Mouse (Mus musculus) limb, embryonic 14.5 days (tissue): Measurements from ENCODE around the gene Mob3c. TPM values are rescaled to one million over a fixed set of nuclear protein-coding genes. Genes with fewer than 3 reads are reported as not detected.

ENCODE experiments used
- ATAC-seq: fragments of 200-750 bp; cut with Nextera tagmentation; 2 replicates; pipeline ENCODE4 v1.8.0; 2017; ENCODE audit warnings: low read depth, moderate number of reproducible peaks, moderate TSS enrichment; ENCODE audit not compliant: low FRiP score
- DNase-seq: peaks from one replicate; pipeline ENCODE4 v3.0.0-alpha.2; 2015; ENCODE audit warnings: low spot score
- H3K27ac ChIP-seq: fragments of 300-500 bp; sonication (generic); replicated peaks from 2 replicates; pipeline ENCODE4 v1.5.1; 2014; ENCODE audit warnings: low read depth, mild to moderate bottlenecking, low read length, moderate library complexity, mixed read lengths
- H3K27me3 ChIP-seq: fragments of 300-500 bp; sonication (generic); 2 replicates; pipeline ENCODE4 v1.6.1; 2014; ENCODE audit warnings: low read length, mixed read lengths; ENCODE audit not compliant: control insufficient read depth, insufficient read depth
- H3K36me3 ChIP-seq: fragments of 300-500 bp; sonication (generic); 2 replicates; pipeline ENCODE4 v1.6.1; 2014; ENCODE audit warnings: mild to moderate bottlenecking, low read length, moderate library complexity, mixed read lengths; ENCODE audit not compliant: control insufficient read depth, insufficient read depth
- H3K4me1 ChIP-seq: fragments of 300-500 bp; sonication (generic); 2 replicates; pipeline ENCODE4 v1.6.1; 2014; ENCODE audit warnings: antibody characterized with exemption, low read length, mixed read lengths; ENCODE audit not compliant: control insufficient read depth, insufficient read depth
- H3K4me2 ChIP-seq: fragments of 300-500 bp; sonication (generic); replicated peaks from 2 replicates; pipeline ENCODE4 v1.6.1; 2014; ENCODE audit warnings: low read depth, mild to moderate bottlenecking, low read length, moderate library complexity; ENCODE audit not compliant: severe bottlenecking
- H3K4me3 ChIP-seq: fragments of 300-500 bp; sonication (generic); replicated peaks from 2 replicates; pipeline ENCODE4 v1.5.1; 2014; ENCODE audit warnings: low read length
- H3K9ac ChIP-seq: fragments of 300-500 bp; sonication (generic); 2 replicates; pipeline ENCODE4 v1.6.1; 2014; ENCODE audit warnings: mild to moderate bottlenecking, low read depth, low read length, moderate library complexity; ENCODE audit not compliant: severe bottlenecking
- H3K9me3 ChIP-seq: fragments of 300-500 bp; sonication (generic); 2 replicates; pipeline ENCODE4 v1.6.1; 2016; ENCODE audit warnings: low read length; ENCODE audit not compliant: control insufficient read depth
- POLR2A ChIP-seq: fragments of 200-500 bp; IDR thresholded peaks from 2 replicates; pipeline ENCODE4 v1.8.0; 2012; ENCODE audit warnings: inconsistent platforms, mild to moderate bottlenecking, moderate library complexity, borderline replicate concordance; ENCODE audit not compliant: insufficient read depth, insufficient read length; ENCODE audit errors: extremely low read depth
- WGBS: fragments of 180-500 bp; shearing (Covaris S2); extraction: QIAGEN DNeasy Blood & Tissue Kit; methylation state at CpG from one replicate; pipeline ENCODE4 v1.1.7; 2014; 5-methylcytosine and 5-hydroxymethylcytosine counted together
- polyA plus RNA-seq, 2 experiments: library from polyadenylated mRNA; depleted of rRNA in 1 of 2; stranded (reverse) in 1 of 2; unstranded in 1 of 2; fragments of >200 nt; fragmentation: Nextera tagmentation in 1 of 2; extraction: Ambion mirVana in 1 of 2; gene quantifications; 2 replicates each; pipeline versions ENCODE4 v1.2.1 to v1.2.3; 2012 to 2014

The Mob3c gene
- polyA plus RNA-seq, 2 experiments = 8.6 to 16.3 TPM

- no peak overlapping the region for H3K4me3 ChIP-seq
- WGBS = 24% methylated on average over 16 of the region's 16 CpGs
These were observed 41.8 kb downstream of the Mob3c start for GRCm38 (mm10) chr4:115869512-115870210.

GRCm38 (mm10) chr4:115873231-115873630 is 45.3 kb downstream of the Mob3c start:
- Histone ChIP-seq H3K27ac (no peak overlapping the region), H3K9me3 (no peaks in the 10 kb centered on the region), H3K4me1 (peaks cover 7% of the 10 kb centered on the region; the same call in 1 of the 2 replicates), H3K4me3 (no peak overlapping the region), H3K9ac (no peak overlapping the region), H3K36me3 (peaks cover 35% of the 10 kb centered on the region), H3K27me3 (no peaks in the 10 kb centered on the region), H3K4me2 (no peak overlapping the region)
- TF ChIP-seq POLR2A = no peak
- ATAC-seq (no peak), DNase-seq (no peak)
- 88% methylated on average over 3 of the region's 3 CpGs for WGBS

More at GRCm38 (mm10) chr4:115869512-115870210, 41.8 kb downstream of the Mob3c start:
- ATAC-seq (no peak), DNase-seq (no peak)
- no peak for TF ChIP-seq POLR2A
- Histone ChIP-seq H3K27ac (no peak overlapping the region), H3K36me3 (peaks cover 23% of the 10 kb centered on the region), H3K4me2 (no peak overlapping the region), H3K27me3 (no peaks in the 10 kb centered on the region), H3K9me3 (no peaks in the 10 kb centered on the region), H3K9ac (no peak overlapping the region), H3K4me1 (peaks cover 7% of the 10 kb centered on the region; the same call in 1 of the 2 replicates)

- Histone ChIP-seq H3K4me1 (no peaks in the 10 kb centered on the region), H3K9ac (no peak overlapping the region), H3K27ac (no peak overlapping the region), H3K27me3 (no peaks in the 10 kb centered on the region), H3K4me3 (no peak overlapping the region), H3K4me2 (no peak overlapping the region), H3K9me3 (no peaks in the 10 kb centered on the region), H3K36me3 (peaks cover 31% of the 10 kb centered on the region)
- no peak for TF ChIP-seq POLR2A
- ATAC-seq (no peak), DNase-seq (no peak)
- 11% methylated on average over 11 of the region's 11 CpGs for WGBS
These were observed 50.4 kb downstream of the Mob3c start for GRCm38 (mm10) chr4:115878216-115878678.

GRCm38 (mm10) chr4:115878828-115879227 is 50.9 kb downstream of the Mob3c start:
- no peak overlapping the region for H3K9ac ChIP-seq
- H3K36me3 ChIP-seq = peaks cover 27% of the 10 kb centered on the region
- H3K9me3 ChIP-seq = no peaks in the 10 kb centered on the region
- H3K4me2 ChIP-seq = no peak overlapping the region
- no peak overlapping the region for H3K4me3 ChIP-seq
- no peak overlapping the region for H3K27ac ChIP-seq
- H3K27me3 ChIP-seq = no peaks in the 10 kb centered on the region
- ATAC-seq (no peak), DNase-seq (no peak)
- no peaks in the 10 kb centered on the region for H3K4me1 ChIP-seq
- no peak for TF ChIP-seq POLR2A
- 51% methylated on average over 9 of the region's 9 CpGs for WGBS

GRCm38 (mm10) chr4:115881183-115881582 is 53.3 kb downstream of the Mob3c start:
- ATAC-seq (no peak), DNase-seq (no peak)
- peaks cover 4% of the 10 kb centered on the region for H3K36me3 ChIP-seq
- H3K9me3 ChIP-seq = no peaks in the 10 kb centered on the region
- no peak for TF ChIP-seq POLR2A
- no peaks in the 10 kb centered on the region for H3K4me1 ChIP-seq
- no peak overlapping the region for H3K4me2 ChIP-seq
- H3K4me3 ChIP-seq = no peak overlapping the region
- WGBS = 0% methylated on average over 1 of the region's 1 CpGs
- no peak overlapping the region for H3K9ac ChIP-seq
- no peak overlapping the region for H3K27ac ChIP-seq
- no peaks in the 10 kb centered on the region for H3K27me3 ChIP-seq
